Mouse (Mus musculus) spleen, adult 2 months (tissue): Measurements from ENCODE around the gene Aff3. TPM values are rescaled to one million over a fixed set of nuclear protein-coding genes. Genes with fewer than 3 reads are reported as not detected.

Source experiments
- DNase-seq, 2 experiments: peaks; one replicate each; pipeline versions ENCODE4 v3.0.0 to v3.0.0-alpha.2; 2012 to 2021; ENCODE audit warnings: low spot score in 2 of 2, low read depth in 1 of 2
- H3K27ac ChIP-seq: fragments of 200-500 bp; 2 replicates; pipeline ENCODE4 v1.5.1; 2012; ENCODE audit warnings: low read length, inconsistent platforms; ENCODE audit not compliant: insufficient read depth
- H3K27me3 ChIP-seq: fragments of 200-500 bp; 2 replicates; pipeline ENCODE4 v1.6.1; 2012; ENCODE audit warnings: mild to moderate bottlenecking, moderate library complexity, low read length, inconsistent platforms; ENCODE audit not compliant: control insufficient read depth, insufficient read depth
- H3K36me3 ChIP-seq: fragments of 200-500 bp; 2 replicates; pipeline ENCODE4 v1.6.1; 2012; ENCODE audit warnings: mild to moderate bottlenecking, low read length, inconsistent platforms; ENCODE audit not compliant: control insufficient read depth, insufficient read depth
- H3K4me1 ChIP-seq: fragments of 200-500 bp; 2 replicates; pipeline ENCODE4 v1.6.1; 2011; ENCODE audit warnings: inconsistent platforms; ENCODE audit not compliant: control insufficient read depth, insufficient read depth, insufficient read length
- H3K4me3 ChIP-seq: fragments of 200-500 bp; 2 replicates; pipeline ENCODE4 v1.5.1; 2011; ENCODE audit warnings: mild to moderate bottlenecking, inconsistent platforms; ENCODE audit not compliant: insufficient read depth, insufficient read length; ENCODE audit errors: extremely low read depth
- CTCF ChIP-seq: fragments of 200-500 bp; IDR thresholded peaks from 2 replicates; pipeline ENCODE4 v1.5.1; 2011; ENCODE audit warnings: mild to moderate bottlenecking, inconsistent platforms; ENCODE audit not compliant: insufficient read depth, insufficient read length, insufficient replicate concordance; ENCODE audit errors: extremely low read depth
- POLR2A ChIP-seq: fragments of 200-500 bp; IDR thresholded peaks from 2 replicates; pipeline ENCODE4 v1.6.1; 2011; ENCODE audit warnings: low read depth, low read length, inconsistent platforms
- WGBS: fragments of 180-500 bp; shearing (Covaris S2); methylation state at CpG from one replicate; pipeline ENCODE4 v1.1.7; 2018; 5-methylcytosine and 5-hydroxymethylcytosine counted together
- polyA plus RNA-seq: library from polyadenylated mRNA; depleted of rRNA; stranded (reverse); fragments of >200 nt; gene quantifications from 2 replicates; pipeline ENCODE4 v1.2.3, GENCODE M21; 2012

Aff3 gene
- polyA plus RNA-seq, 1 experiment = 20.2 TPM

DNA sequence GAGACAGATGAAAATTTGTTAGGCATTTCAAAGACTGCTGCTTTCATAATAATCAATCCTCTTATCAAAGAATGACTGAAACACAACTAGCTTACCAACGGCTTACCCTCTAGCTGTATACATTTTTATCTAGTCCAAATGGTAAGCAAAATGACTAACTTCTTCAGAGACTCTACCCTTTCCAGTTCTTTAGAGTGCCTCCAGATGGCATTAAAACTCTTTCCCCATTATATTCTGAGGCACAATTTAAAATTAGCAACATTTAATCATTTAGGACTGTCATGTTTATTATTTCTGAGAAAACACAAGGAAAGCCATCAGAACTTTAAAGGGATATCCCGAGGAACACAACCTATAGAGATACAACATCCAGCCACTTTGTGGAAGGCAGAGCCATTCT is 346.1 kb downstream of the Aff3 start:
- Histone ChIP-seq H3K27ac (no peak overlapping the region), H3K36me3 (peaks cover 3% of the 10 kb centered on the region; the same call in 1 of the 2 replicates), H3K27me3 (no peaks in the 10 kb centered on the region), H3K4me1 (no peaks in the 10 kb centered on the region), H3K4me3 (no peak overlapping the region)
- no peak for DNase-seq
- TF ChIP-seq CTCF (no peak), POLR2A (no peak)
- 78% methylated on average over 2 of the region's 2 CpGs for WGBS

DNA sequence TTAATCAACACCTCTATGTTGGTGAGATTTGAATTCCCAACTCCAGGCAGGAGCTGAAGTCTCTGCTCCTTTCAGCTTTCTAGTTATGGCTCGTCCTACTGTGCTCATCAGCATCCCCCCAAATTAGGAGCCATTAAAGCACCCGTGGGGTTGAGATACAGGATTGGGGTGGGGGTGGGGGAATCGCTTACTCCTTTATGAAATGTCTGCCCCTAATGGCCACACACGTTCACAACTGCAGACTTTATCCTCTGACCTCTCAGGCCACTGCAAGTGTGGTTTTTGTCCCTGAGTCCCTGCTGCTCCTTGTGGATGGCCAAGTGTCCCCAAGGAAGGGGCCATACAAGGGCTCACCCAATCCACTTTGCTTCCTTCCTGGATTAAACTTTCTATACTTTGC is 348.8 kb downstream of the Aff3 start:
- no peak for TF ChIP-seq CTCF
- TF ChIP-seq POLR2A = no peak

GRCm38 (mm10) chr1:38310496-38310895 is 354.3 kb downstream of the Aff3 start:
- WGBS = 90% methylated on average over 8 of the region's 8 CpGs
- Histone ChIP-seq H3K27me3 (no peaks in the 10 kb centered on the region), H3K27ac (no peak overlapping the region), H3K4me1 (no peaks in the 10 kb centered on the region), H3K36me3 (peaks cover 8% of the 10 kb centered on the region; the same call in 1 of the 2 replicates), H3K4me3 (no peak overlapping the region)
- TF ChIP-seq POLR2A = no peak
- no peak for TF ChIP-seq CTCF
- DNase-seq = no peak

More for the DNA sequence above, 348.8 kb downstream of the Aff3 start:
- H3K4me3 ChIP-seq = no peak overlapping the region
- no peak overlapping the region for H3K27ac ChIP-seq
- 91% methylated on average over 4 of the region's 4 CpGs for WGBS
- DNase-seq = no peak
- H3K27me3 ChIP-seq = no peaks in the 10 kb centered on the region
- no peaks in the 10 kb centered on the region for H3K4me1 ChIP-seq
- H3K36me3 ChIP-seq = peaks cover 6% of the 10 kb centered on the region; the same call in 1 of the 2 replicates

DNA sequence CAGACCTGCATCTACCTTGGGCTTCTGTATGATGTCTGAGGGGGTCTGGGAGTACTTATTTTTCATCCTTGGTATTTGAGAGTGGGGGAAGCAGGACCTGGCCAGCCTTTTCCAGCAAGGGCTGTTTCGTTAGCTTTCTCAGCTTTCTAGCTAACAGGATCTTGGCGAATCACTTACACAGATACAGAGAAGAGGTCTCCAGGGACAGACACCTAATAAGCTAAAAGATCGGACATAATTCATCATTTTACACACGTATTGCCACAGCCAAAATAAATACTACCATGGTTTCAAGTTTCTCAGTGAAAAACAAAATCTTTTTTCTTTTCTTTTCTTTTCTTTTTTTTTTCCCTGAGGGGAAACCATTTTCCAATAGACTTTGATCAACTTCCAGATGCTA is 354.7 kb downstream of the Aff3 start:
- no peak overlapping the region for H3K4me3 ChIP-seq
- H3K27me3 ChIP-seq = no peaks in the 10 kb centered on the region
- TF ChIP-seq CTCF (no peak), POLR2A (no peak)
- 94% methylated on average over 4 of the region's 4 CpGs for WGBS
- no peak overlapping the region for H3K27ac ChIP-seq
- DNase-seq = no peak
- H3K4me1 ChIP-seq = no peaks in the 10 kb centered on the region
- H3K36me3 ChIP-seq = peaks cover 8% of the 10 kb centered on the region; the same call in 1 of the 2 replicates

DNA sequence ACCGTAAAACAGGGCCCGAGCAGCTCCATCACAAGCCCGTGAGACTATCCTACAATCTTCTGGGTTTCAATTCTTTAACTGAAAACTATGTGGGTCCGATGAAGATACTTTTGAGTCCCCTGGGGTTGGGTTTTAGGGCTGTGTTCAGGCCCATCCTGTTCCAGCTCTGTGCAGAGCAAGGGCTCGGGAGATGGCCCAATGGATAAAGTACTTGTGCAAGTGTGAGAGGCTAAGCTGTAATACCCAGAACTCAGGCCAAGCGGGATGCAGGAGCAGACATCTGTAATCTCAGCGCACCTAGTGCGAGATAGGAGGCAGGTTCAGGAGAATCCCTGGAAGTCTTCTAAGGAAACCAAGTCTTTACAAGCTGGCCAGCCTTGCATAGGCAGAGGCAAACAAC is 355.4 kb downstream of the Aff3 start:
- DNase-seq = no peak

DNA sequence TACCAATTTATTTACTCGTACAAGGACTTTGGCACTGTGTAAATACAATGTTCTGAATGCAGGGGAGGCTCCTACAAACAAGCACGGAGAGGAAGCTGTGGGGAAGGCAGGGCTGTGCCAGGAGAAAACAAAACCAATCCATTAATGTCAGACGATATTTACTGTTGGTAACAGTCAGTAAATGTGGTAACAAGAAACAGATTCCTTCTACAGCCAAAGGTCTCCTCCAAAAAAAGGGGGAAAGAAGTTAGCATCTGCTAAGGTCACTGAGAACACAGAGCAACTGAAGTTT is 356.1 kb downstream of the Aff3 start:
- no peak overlapping the region for H3K27ac ChIP-seq

More for the DNA sequence above, 355.4 kb downstream of the Aff3 start:
- H3K36me3 ChIP-seq = peaks cover 8% of the 10 kb centered on the region; the same call in 1 of the 2 replicates
- no peaks in the 10 kb centered on the region for H3K4me1 ChIP-seq
- H3K27me3 ChIP-seq = no peaks in the 10 kb centered on the region
- no peak overlapping the region for H3K4me3 ChIP-seq
- WGBS = 93% methylated on average over 8 of the region's 8 CpGs
- no peak overlapping the region for H3K27ac ChIP-seq
- TF ChIP-seq CTCF (no peak), POLR2A (no peak)

DNA sequence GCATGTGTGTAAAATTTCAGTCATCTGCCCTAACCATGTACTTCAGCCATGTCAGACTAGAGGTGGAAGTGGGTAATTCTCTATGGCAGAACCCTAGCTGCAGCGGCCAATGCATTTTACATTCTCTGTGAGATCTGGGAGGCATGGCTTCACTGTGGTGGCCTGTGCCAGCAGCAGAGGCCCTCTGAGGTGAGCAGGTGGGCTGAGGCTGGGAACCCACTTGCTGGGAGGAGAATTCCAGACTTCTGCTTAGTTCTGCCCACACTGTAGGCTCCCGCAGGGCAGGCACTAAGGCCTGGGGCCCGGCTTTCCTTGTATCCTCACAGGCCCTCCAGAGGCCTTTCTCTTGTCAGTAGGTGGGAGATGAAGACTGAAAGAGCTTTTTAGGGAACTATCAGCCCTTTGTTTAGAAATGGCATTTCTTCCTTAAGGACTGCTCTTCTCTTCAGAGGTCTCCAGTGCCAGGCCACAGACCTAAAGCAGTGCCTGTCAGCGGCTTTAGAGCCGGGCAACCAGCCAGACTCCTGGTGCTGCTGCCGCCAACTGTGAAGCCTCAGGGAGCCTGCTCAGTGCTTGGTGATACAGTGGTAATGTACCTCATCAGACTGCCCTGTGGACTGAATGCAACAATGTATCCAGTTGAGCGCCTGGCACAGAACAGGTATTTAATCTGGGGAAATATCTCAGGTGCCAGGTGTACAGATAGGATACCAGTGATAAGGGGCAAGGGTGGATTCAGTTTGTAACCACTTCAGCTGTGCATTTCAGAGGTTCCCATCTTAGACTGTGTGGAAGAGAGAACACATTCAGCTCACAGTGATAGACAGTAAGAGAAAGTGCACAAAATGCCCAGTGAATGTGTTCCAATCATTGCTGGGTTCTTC is 356.7 kb downstream of the Aff3 start:
- H3K27ac ChIP-seq = no peak overlapping the region

More for the DNA sequence above, 356.1 kb downstream of the Aff3 start:
- H3K27me3 ChIP-seq = no peaks in the 10 kb centered on the region
- H3K36me3 ChIP-seq = peaks cover 8% of the 10 kb centered on the region; the same call in 1 of the 2 replicates
- 83% methylated on average over 3 of the region's 3 CpGs for WGBS
- H3K4me1 ChIP-seq = no peaks in the 10 kb centered on the region
- TF ChIP-seq POLR2A (no peak), CTCF (no peak)
- no peak for DNase-seq
- no peak overlapping the region for H3K4me3 ChIP-seq

More for the DNA sequence above, 356.7 kb downstream of the Aff3 start:
- Histone ChIP-seq H3K4me1 (no peaks in the 10 kb centered on the region), H3K36me3 (peaks cover 8% of the 10 kb centered on the region; the same call in 1 of the 2 replicates), H3K4me3 (no peak overlapping the region), H3K27me3 (no peaks in the 10 kb centered on the region)
- TF ChIP-seq POLR2A (no peak), CTCF (no peak)
- WGBS = 89% methylated on average over 7 of the region's 7 CpGs
- DNase-seq = no peak
